In the genomic region with DNA sequence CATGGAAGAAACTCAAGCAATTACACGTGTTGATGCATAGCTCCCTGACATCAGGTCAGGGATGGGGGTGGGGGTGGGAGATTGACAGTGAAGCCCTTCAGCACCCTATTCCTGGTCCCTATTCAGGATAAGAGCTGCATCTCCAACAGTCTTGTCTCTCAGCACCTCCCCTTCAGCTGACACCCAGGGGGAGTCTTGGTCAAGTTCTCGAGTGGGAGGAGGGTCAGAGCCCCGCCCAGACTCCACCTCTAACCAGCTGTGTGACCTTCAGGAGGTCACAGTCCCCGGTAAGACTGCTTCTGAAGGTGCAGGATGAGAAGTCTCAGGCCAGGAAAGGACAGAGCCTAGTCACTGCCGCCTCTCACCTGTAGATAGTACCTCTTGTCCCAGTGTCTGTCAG, we compare ENCODE assay signal across 8 mouse cellular contexts. TPM values are rescaled to one million over a fixed set of nuclear protein-coding genes. Genes with fewer than 3 reads are reported as not detected.
DNase-seq lines count a peak whose midpoint lies in the region; ATAC-seq and TF ChIP-seq lines count a peak whose summit lies in the region.

No protein-coding gene starts in this region.

- H3K9me3 ChIP-seq in G1E (replicated peaks): no peaks in the 10 kb centered on the region
- H3K9me3 ChIP-seq in heart, embryonic 14.5 days (ENCODE audit: control insufficient read depth, low read length): no peaks in the 10 kb centered on the region
- H3K9me3 ChIP-seq in neural tube, embryonic 14.5 days (ENCODE audit: control insufficient read depth, low read length): no peaks in the 10 kb centered on the region

- peaks cover 72% of the 10 kb centered on the region for H3K4me1 ChIP-seq in G1E (ENCODE audit: insufficient read depth, low read depth, low read length)
- H3K4me1 ChIP-seq in heart, embryonic 14.5 days (ENCODE audit: control insufficient read depth in 2 of 2, insufficient read depth in 2 of 2, low read length in 2 of 2): peaks cover 44 to 48% of the 10 kb centered on the region in 2 experiments
- peaks cover 14% of the 10 kb centered on the region for H3K4me1 ChIP-seq in neural tube, embryonic 14.5 days (ENCODE audit: control insufficient read depth, insufficient read depth, low read length)

- peaks cover 24% of the 10 kb centered on the region for H3K36me3 ChIP-seq in G1E (replicated peaks)
- no peaks in the 10 kb centered on the region for H3K36me3 ChIP-seq in heart, embryonic 14.5 days (ENCODE audit: control insufficient read depth, insufficient read depth, low read length)
- no peaks in the 10 kb centered on the region for H3K36me3 ChIP-seq in neural tube, embryonic 14.5 days (ENCODE audit: control insufficient read depth, insufficient read depth, low read length)

- no peaks in the 10 kb centered on the region for H3K27me3 ChIP-seq in G1E (ENCODE audit: insufficient read depth, low read length)
- H3K27me3 ChIP-seq in heart, embryonic 14.5 days (ENCODE audit: control insufficient read depth, insufficient read depth, low read length): no peaks in the 10 kb centered on the region
- no peaks in the 10 kb centered on the region for H3K27me3 ChIP-seq in neural tube, embryonic 14.5 days (ENCODE audit: control insufficient read depth, insufficient read depth, low read length)

- H3K4me3 ChIP-seq in G1E (ENCODE audit: low read depth, low read length): peak overlapping the region; percentile 77
- H3K4me3 ChIP-seq in heart, embryonic 14.5 days (ENCODE audit: control insufficient read depth in 1 of 2, insufficient read depth in 1 of 2, low read depth in 1 of 2, low read length in 2 of 2): peak overlapping the region; percentile 65 to 95
- peak overlapping the region; percentile 59 for H3K4me3 ChIP-seq in neural tube, embryonic 14.5 days (ENCODE audit: low read depth, low read length)

- peak; percentile 32 for DNase-seq in 416B (ENCODE audit: low read depth)
- DNase-seq in G1E (ENCODE audit: low spot score): no peak
- peak; percentile 59 for DNase-seq in kidney, postnatal 14 days
- no peak for DNase-seq in natural killer cell, adult 2 months (ENCODE audit: low spot score in 2 of 2)
- DNase-seq in gastrocnemius, adult 18-20 months (ENCODE audit: low spot score): no peak
- DNase-seq in c-Kit-positive CD71-positive TER-119-positive erythroid progenitor cells, embryonic 14.5 days (ENCODE audit: low spot score): no peak

- H3K9ac ChIP-seq in heart, embryonic 14.5 days (ENCODE audit: low read length): peak overlapping the region; percentile 82
- H3K9ac ChIP-seq in neural tube, embryonic 14.5 days (replicated peaks; ENCODE audit: low read depth, low read length): peak overlapping the region; percentile 59

- TF ChIP-seq CTCF in G1E (IDR thresholded peaks at IDR 0.05; ENCODE audit: low read depth, low read length): no peak

- H3K4me2 ChIP-seq in heart, embryonic 14.5 days (ENCODE audit: low read length): peak overlapping the region; percentile 73
- H3K4me2 ChIP-seq in neural tube, embryonic 14.5 days (ENCODE audit: low read depth, low read length): peak overlapping the region; percentile 81

- ATAC-seq in G1E (ENCODE audit: extremely low read depth, insufficient number of reproducible peaks, low FRiP score, poor library complexity, severe bottlenecking): no peak
- ATAC-seq in heart, embryonic 14.5 days (ENCODE audit: insufficient number of reproducible peaks, insufficient read depth, low FRiP score, low read depth): peak; percentile 9; the same call in 1 of the 2 replicates
- no peak for ATAC-seq in neural tube, embryonic 14.5 days (ENCODE audit: low read depth)

- WGBS in heart, embryonic 14.5 days: 17% methylated on average over 5 of the region's 5 CpGs
- 36% methylated on average over 5 of the region's 5 CpGs for WGBS in neural tube, embryonic 14.5 days

- peak overlapping the region; percentile 91 to 95 for H3K27ac ChIP-seq in heart, embryonic 14.5 days (replicated peaks in 1 of 2; ENCODE audit: control insufficient read depth in 1 of 2, insufficient read depth in 1 of 2, low read depth in 2 of 2, low read length in 2 of 2)
- H3K27ac ChIP-seq in neural tube, embryonic 14.5 days (ENCODE audit: low read depth, low read length): no peak overlapping the region

RNA-seq across cellular contexts. Expression of a gene that starts 41.1 kb away (rescaled TPM):
- 116 and 119 TPM in 2 replicates for total RNA-seq in G1E (2014; fragmentation: Nextera tagmentation)
- total RNA-seq in G1E (2017): 205 and 245 TPM in 2 replicates
- polyA plus RNA-seq in G1E (2012): 444 and 447 TPM in 2 replicates
- 112 and 132 TPM in 2 replicates for polyA plus RNA-seq in heart, embryonic 14.5 days (2014; fragmentation: Nextera tagmentation; extraction: Ambion mirVana)
- 79.7 and 99.9 TPM in 2 replicates for polyA plus RNA-seq in neural tube, embryonic 14.5 days (2014; fragmentation: Nextera tagmentation; extraction: Ambion mirVana)
- 1 to 10 TPM; 4.7 to 7.2 TPM for total RNA-seq in gastrocnemius, adult 18-20 months (2021)

Comparison
In these comparisons a context has a peak if more than half of its experiments do, and no peak if none do; other contexts are left out.
1. DNase-seq: peak in 416B (single experiment) and kidney, postnatal 14 days (single experiment); none in G1E (single experiment), natural killer cell, adult 2 months (0 of 2), gastrocnemius, adult 18-20 months (single experiment) and c-Kit-positive CD71-positive TER-119-positive erythroid progenitor cells, embryonic 14.5 days (single experiment).
2. Peak in every context shown above with its lines, with median percentiles within 50 percentile points of each other: H3K4me3 ChIP-seq.